Mouse (Mus musculus): ENCODE measurements around the gene Rfk.

DNA sequence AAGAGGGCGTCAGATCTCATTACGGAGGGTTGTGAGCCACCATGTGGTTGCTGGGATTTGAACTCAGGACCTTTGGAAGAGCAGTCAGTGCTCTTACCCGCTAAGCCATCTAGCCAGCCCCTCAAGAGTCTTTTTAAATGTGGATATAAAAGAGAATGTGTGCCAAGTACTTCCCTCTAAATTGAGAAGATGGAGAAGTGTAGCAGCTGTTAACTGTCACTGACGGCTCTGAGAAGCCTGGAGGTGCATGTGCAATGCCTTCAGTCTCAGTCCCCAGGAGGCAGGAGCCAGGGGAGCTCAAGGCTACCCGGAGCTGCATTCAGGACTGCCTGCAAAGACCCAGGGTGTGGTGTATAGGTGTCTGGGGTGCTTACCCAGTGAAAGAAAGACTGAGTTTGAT is 4.1 kb downstream of the Rfk start:
- TF ChIP-seq CTCF (IDR thresholded peaks at IDR 0.05) (0 out of 2 replicates have a peak, but pooled peaks have one; percentile 18), POLR2A (IDR thresholded peaks at IDR 0.05; ENCODE audit: insufficient read depth, low read depth, low read length) (no peak)

Data from heart, adult 2 months (tissue).